Mouse (Mus musculus): ENCODE data around the gene Wdtc1. TPM values are rescaled to one million over a fixed set of nuclear protein-coding genes. Genes with fewer than 3 reads are reported as not detected.

Wdtc1 gene
- total and polyA plus RNA-seq, 3 experiments = 61.8 to 96.1 (median 73.6) TPM

- peaks cover 7% of the 10 kb centered on the region for H3K4me1 ChIP-seq (ENCODE audit: control insufficient read depth, insufficient read depth, low read length)
These were observed 44.7 kb upstream of the Wdtc1 start for GRCm38 (mm10) chr4:133397961-133398360.

DNA sequence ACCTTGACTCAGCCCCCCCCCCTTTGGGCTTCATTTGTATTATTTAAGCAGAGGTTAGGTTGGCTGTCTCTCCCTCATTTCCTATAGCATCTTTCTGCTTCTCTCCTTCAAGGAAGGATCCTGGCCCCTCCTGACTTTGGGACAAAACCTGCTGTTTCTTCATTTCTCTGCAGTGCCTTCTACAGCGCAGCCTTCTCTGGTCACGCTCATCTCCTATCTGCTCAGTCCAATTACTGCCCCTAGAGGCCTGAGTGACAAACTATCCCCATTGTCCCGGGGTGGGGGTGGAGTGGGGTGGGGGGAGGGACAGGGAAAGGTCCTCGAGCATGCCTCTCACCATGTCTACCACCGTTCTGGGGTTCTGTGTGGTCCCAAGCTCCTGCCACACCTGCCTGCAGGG is 44.0 kb upstream of the Wdtc1 start:
- TF ChIP-seq EP300 (IDR thresholded peaks at IDR 0.05; ENCODE audit: insufficient read depth, low read depth, low read length) = no peak
- TF ChIP-seq CTCF (IDR thresholded peaks at IDR 0.05) = peak; percentile 3; the same call in 1 of the 2 replicates
- H3K9ac ChIP-seq (ENCODE audit: low read depth, low read length) = no peak overlapping the region
- no peaks in the 10 kb centered on the region for H3K36me3 ChIP-seq (ENCODE audit: control insufficient read depth, insufficient read depth, low read length)
- no peaks in the 10 kb centered on the region for H3K27me3 ChIP-seq (ENCODE audit: control insufficient read depth, insufficient read depth, low read length)
- H3K27ac ChIP-seq = no peak overlapping the region; the same call in 1 of the 2 replicates
- 0 out of 2 replicates have a peak, but pooled peaks cover 1% of the 10 kb centered on the region for H3K79me2 ChIP-seq (replicated peaks; ENCODE audit: control insufficient read depth, insufficient read depth, low read length)
- intact Hi-C loops (cut with DNase I) = no loop called here
- H3K4me3 ChIP-seq = no peak overlapping the region
- no peak for DNase-seq
- peaks cover 7% of the 10 kb centered on the region for H3K4me1 ChIP-seq (ENCODE audit: control insufficient read depth, insufficient read depth, low read length)
- 55% methylated on average over 5 of the region's 5 CpGs for WGBS

More at GRCm38 (mm10) chr4:133397961-133398360, 44.7 kb upstream of the Wdtc1 start:
- H3K27me3 ChIP-seq (ENCODE audit: control insufficient read depth, insufficient read depth, low read length) = no peaks in the 10 kb centered on the region
- H3K4me3 ChIP-seq = no peak overlapping the region
- DNase-seq = no peak
- intact Hi-C loops (cut with DNase I) = no loop called here
- no peaks in the 10 kb centered on the region for H3K36me3 ChIP-seq (ENCODE audit: control insufficient read depth, insufficient read depth, low read length)
- 65% methylated on average over 8 of the region's 8 CpGs for WGBS
- 0 out of 2 replicates have a peak, but pooled peaks cover 1% of the 10 kb centered on the region for H3K79me2 ChIP-seq (replicated peaks; ENCODE audit: control insufficient read depth, insufficient read depth, low read length)
- TF ChIP-seq CTCF (IDR thresholded peaks at IDR 0.05) = no peak
- no peak for TF ChIP-seq POLR2A (IDR thresholded peaks at IDR 0.05; ENCODE audit: insufficient read depth, low read depth, low read length)
- TF ChIP-seq EP300 (IDR thresholded peaks at IDR 0.05; ENCODE audit: insufficient read depth, low read depth, low read length) = no peak
- no peak overlapping the region for H3K9ac ChIP-seq (ENCODE audit: low read depth, low read length)
- H3K27ac ChIP-seq = peak overlapping the region; percentile 33; the same call in 1 of the 2 replicates

DNA sequence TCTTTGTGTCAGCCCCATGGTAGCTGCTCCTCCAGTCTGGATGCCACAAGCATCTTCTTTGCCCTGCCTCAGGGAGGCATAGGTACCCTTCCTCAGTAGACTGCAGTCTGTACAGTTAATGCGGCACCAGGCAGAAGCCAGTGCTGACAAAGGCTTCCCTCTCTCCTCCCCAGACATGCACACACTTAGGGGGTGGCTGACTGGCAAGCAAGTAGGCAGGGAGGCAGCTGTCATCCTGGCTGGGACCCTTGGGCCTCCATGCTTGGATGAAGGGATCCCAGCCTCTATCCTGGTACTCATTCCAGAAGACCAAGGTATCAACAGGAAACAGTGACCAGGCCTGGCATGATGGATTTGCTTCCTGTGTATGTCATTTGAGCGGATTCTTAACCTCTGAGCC is 42.8 kb upstream of the Wdtc1 start:
- intact Hi-C loops (cut with DNase I) = no loop called here
- WGBS = 66% methylated on average over 2 of the region's 2 CpGs
- no peak for DNase-seq
- H3K4me1 ChIP-seq (ENCODE audit: control insufficient read depth, insufficient read depth, low read length) = peaks cover 14% of the 10 kb centered on the region
- H3K36me3 ChIP-seq (ENCODE audit: control insufficient read depth, insufficient read depth, low read length) = no peaks in the 10 kb centered on the region
- H3K27ac ChIP-seq = no peak overlapping the region
- H3K27me3 ChIP-seq (ENCODE audit: control insufficient read depth, insufficient read depth, low read length) = no peaks in the 10 kb centered on the region
- H3K4me3 ChIP-seq = no peak overlapping the region
- no peak for TF ChIP-seq EP300 (IDR thresholded peaks at IDR 0.05; ENCODE audit: insufficient read depth, low read depth, low read length)
- no peak for TF ChIP-seq POLR2A (IDR thresholded peaks at IDR 0.05; ENCODE audit: insufficient read depth, low read depth, low read length)
- no peak for TF ChIP-seq CTCF (IDR thresholded peaks at IDR 0.05)
- 0 out of 2 replicates have a peak, but pooled peaks cover 1% of the 10 kb centered on the region for H3K79me2 ChIP-seq (replicated peaks; ENCODE audit: control insufficient read depth, insufficient read depth, low read length)
- no peak overlapping the region for H3K9ac ChIP-seq (ENCODE audit: low read depth, low read length)

DNA sequence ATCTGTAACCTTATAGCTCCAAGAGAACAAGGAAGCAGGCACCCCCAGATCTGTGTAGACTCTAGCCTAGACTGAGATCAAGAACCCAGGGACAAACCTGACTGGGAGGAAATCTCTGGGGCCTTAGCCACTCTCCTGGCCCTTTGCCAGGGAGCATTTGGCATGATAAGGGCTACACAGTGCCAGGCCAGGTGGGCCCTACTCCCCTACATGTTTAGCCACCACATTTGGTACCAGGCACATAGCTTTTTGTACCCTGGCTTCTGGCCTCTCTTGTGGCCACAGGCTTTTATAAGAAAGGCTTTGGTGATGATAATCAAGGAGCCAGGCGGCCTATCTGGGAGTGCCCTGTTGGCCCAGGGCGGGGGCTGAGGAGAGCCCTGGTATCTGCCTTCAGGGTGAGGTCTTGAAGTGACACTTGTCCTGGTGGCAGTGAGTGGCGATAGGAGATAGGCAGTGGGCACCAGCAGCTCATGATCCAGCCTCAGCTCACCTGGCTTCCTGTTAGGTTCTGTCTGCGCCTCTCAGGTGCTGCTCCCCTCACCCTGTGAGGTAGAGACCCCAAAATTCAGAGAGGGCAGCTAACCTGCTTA is 41.8 kb upstream of the Wdtc1 start:
- H3K9ac ChIP-seq (ENCODE audit: low read depth, low read length) = no peak overlapping the region
- TF ChIP-seq POLR2A (IDR thresholded peaks at IDR 0.05; ENCODE audit: insufficient read depth, low read depth, low read length) = no peak
- no peak for TF ChIP-seq CTCF (IDR thresholded peaks at IDR 0.05)
- no peak for TF ChIP-seq EP300 (IDR thresholded peaks at IDR 0.05; ENCODE audit: insufficient read depth, low read depth, low read length)
- no peaks in the 10 kb centered on the region for H3K36me3 ChIP-seq (ENCODE audit: control insufficient read depth, insufficient read depth, low read length)
- DNase-seq = no peak
- 83% methylated on average over 4 of the region's 4 CpGs for WGBS
- intact Hi-C loops (cut with DNase I) = no loop called here
- H3K79me2 ChIP-seq (replicated peaks; ENCODE audit: control insufficient read depth, insufficient read depth, low read length) = 0 out of 2 replicates have a peak, but pooled peaks cover 1% of the 10 kb centered on the region
- H3K4me1 ChIP-seq (ENCODE audit: control insufficient read depth, insufficient read depth, low read length) = peaks cover 24% of the 10 kb centered on the region
- no peak overlapping the region for H3K4me3 ChIP-seq
- H3K27me3 ChIP-seq (ENCODE audit: control insufficient read depth, insufficient read depth, low read length) = no peaks in the 10 kb centered on the region
- no peak overlapping the region for H3K27ac ChIP-seq

DNA sequence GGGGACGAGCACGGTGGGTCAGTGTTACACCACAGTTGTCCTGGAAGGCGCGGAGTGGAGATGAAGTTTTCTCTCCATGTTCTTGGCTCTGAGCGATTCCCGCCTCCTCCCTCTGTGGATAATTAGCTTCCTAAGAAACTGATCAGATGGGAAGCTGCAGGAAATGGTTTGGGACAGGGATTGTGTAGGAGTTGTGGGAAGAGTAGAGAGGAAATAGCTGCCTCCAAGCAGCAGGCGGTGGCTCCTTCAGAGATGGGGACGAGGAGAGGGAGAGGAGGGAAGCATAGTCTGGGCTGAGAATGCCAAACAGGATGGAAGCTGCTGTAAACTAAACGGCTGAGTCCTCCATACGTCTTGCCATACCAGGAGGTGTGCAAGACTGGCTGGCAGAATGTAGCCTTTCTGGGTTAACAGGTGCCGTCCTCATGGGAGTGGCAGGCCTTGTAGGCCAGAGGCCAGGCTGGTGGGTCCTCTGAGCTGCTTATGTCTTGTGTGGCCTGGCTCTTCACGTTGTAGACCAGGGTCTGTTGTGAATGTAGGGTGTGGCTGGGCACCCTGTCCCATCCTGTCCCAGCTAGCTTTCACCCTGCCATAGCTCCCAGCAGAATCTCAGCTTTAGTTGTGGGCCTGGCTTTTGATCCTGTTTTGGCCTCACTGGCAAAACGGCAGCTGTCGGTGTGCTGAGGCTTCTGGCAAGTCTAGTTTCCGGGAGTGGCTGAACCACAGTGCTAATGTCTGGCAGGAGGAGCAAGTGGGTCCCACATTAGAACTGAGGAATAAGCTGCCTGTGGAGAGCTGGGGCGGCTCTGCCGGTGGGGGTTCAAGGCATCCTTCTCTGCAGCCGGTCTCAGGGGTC is 38.1 kb upstream of the Wdtc1 start:
- Histone ChIP-seq H3K4me1 (ENCODE audit: control insufficient read depth, insufficient read depth, low read length) (peaks cover 34% of the 10 kb centered on the region), H3K79me2 (replicated peaks; ENCODE audit: control insufficient read depth, insufficient read depth, low read length) (peaks cover 6% of the 10 kb centered on the region; the same call in 1 of the 2 replicates), H3K27me3 (ENCODE audit: control insufficient read depth, insufficient read depth, low read length) (no peaks in the 10 kb centered on the region), H3K27ac (peak overlapping the region; percentile 70), H3K4me3 (no peak overlapping the region), H3K9ac (ENCODE audit: low read depth, low read length) (peak overlapping the region; percentile 18; the same call in 1 of the 2 replicates), H3K36me3 (ENCODE audit: control insufficient read depth, insufficient read depth, low read length) (peaks cover 5% of the 10 kb centered on the region; the same call in 1 of the 2 replicates)
- intact Hi-C loops (cut with DNase I) = no loop called here
- WGBS = 35% methylated on average over 18 of the region's 18 CpGs
- TF ChIP-seq EP300 (IDR thresholded peaks at IDR 0.05; ENCODE audit: insufficient read depth, low read depth, low read length) (no peak), CTCF (IDR thresholded peaks at IDR 0.05) (no peak), POLR2A (IDR thresholded peaks at IDR 0.05; ENCODE audit: insufficient read depth, low read depth, low read length) (no peak)
- DNase-seq = peak in 1 of 2 experiments; percentile 50

Measured in heart, adult 2 months (tissue).